Mouse (Mus musculus): ENCODE measurements at regions not wholly inside any gene's neighbourhood (a gene's known extent, or its start where the extent isn't known, plus 50 kb on each side); places are given as distances from the start of the nearest gene placed in this dataset.
"Not testable (repeated sequence)": the region's sequence is repeated elsewhere in the genome, so short reads cannot be mapped to it uniquely, and the experiment has no call there.

- DNase-seq (ENCODE audit: low spot score) = no peak
These were observed 259.6 kb downstream of the Pou4f1 start for GRCm38 (mm10) chr14:104208040-104208816.

GRCm38 (mm10) chr14:104206602-104207001 lies 261.2 kb downstream of the Pou4f1 start:
- no peak for DNase-seq (ENCODE audit: low spot score)

GRCm38 (mm10) chr14:104203239-104203986 lies 264.4 kb downstream of the Pou4f1 start:
- DNase-seq (ENCODE audit: low spot score) = no peak

GRCm38 (mm10) chr14:104193198-104193597 lies 274.6 kb downstream of the Pou4f1 start:
- no peak for DNase-seq (ENCODE audit: low spot score)

- DNase-seq (ENCODE audit: low spot score) = no peak
These were observed 292.7 kb downstream of the Pou4f1 start for GRCm38 (mm10) chr14:104175122-104175521.

GRCm38 (mm10) chr14:104146841-104147240 lies 302.6 kb upstream of the Ednrb start:
- no peak for DNase-seq (ENCODE audit: low spot score)

GRCm38 (mm10) chr14:104145395-104145794 lies 301.2 kb upstream of the Ednrb start:
- DNase-seq (ENCODE audit: low spot score) = no peak

- DNase-seq (ENCODE audit: low spot score) = no peak
These were observed 271.1 kb upstream of the Ednrb start for GRCm38 (mm10) chr14:104114986-104115951.

GRCm38 (mm10) chr14:104114182-104114581 lies 270.0 kb upstream of the Ednrb start:
- no peak for DNase-seq (ENCODE audit: low spot score)

- DNase-seq (ENCODE audit: low spot score) = no peak
These were observed 269.2 kb upstream of the Ednrb start for GRCm38 (mm10) chr14:104113448-104113847.

GRCm38 (mm10) chr14:104086381-104086780 lies 242.2 kb upstream of the Ednrb start:
- DNase-seq (ENCODE audit: low spot score) = no peak

- DNase-seq (ENCODE audit: low spot score) = not testable (repeated sequence)
These were observed 220.0 kb upstream of the Ednrb start for GRCm38 (mm10) chr14:104064199-104064598.

GRCm38 (mm10) chr14:104053697-104054096 lies 209.5 kb upstream of the Ednrb start:
- no peak for DNase-seq (ENCODE audit: low spot score)

- peak; percentile 52 for DNase-seq (ENCODE audit: low spot score)
These were observed 194.6 kb upstream of the Ednrb start for GRCm38 (mm10) chr14:104038628-104039325.

GRCm38 (mm10) chr14:104033606-104034005 lies 189.4 kb upstream of the Ednrb start:
- DNase-seq (ENCODE audit: low spot score) = peak; percentile 19

- DNase-seq (ENCODE audit: low spot score) = no peak
These were observed 186.7 kb upstream of the Ednrb start for GRCm38 (mm10) chr14:104030784-104031470.

- no peak for DNase-seq (ENCODE audit: low spot score)
These were observed 185.7 kb upstream of the Ednrb start for GRCm38 (mm10) chr14:104029668-104030530.

- no peak for DNase-seq (ENCODE audit: low spot score)
These were observed 183.7 kb upstream of the Ednrb start for GRCm38 (mm10) chr14:104027900-104028285.

GRCm38 (mm10) chr14:104027077-104027899 lies 183.1 kb upstream of the Ednrb start:
- DNase-seq (ENCODE audit: low spot score) = no peak
